Mouse (Mus musculus): ENCODE data around the gene Gm8024. TPM values are rescaled to one million over a fixed set of nuclear protein-coding genes. Genes with fewer than 3 reads are reported as not detected.
A peak's percentile ranks its signal among the peaks of the same experiment; 100 is the strongest.
"Not testable (repeated sequence)": the region's sequence is repeated elsewhere in the genome, so short reads cannot be mapped to it uniquely, and the experiment has no call there.

The Gm8024 gene
- polyA plus RNA-seq (2015; fragmentation: Nextera tagmentation; extraction: Ambion mirVana) = not detected in 2 replicates

- H3K4me3 ChIP-seq (replicated peaks; ENCODE audit: low read length); H3K4me2 ChIP-seq (ENCODE audit: low read length); H3K4me1 ChIP-seq (replicated peaks; ENCODE audit: control insufficient read depth, insufficient read depth, low read length); H3K9me3 ChIP-seq (ENCODE audit: control insufficient read depth, low read length); H3K27ac ChIP-seq (ENCODE audit: low read length); H3K36me3 ChIP-seq (ENCODE audit: control insufficient read depth, insufficient read depth); H3K27me3 ChIP-seq (replicated peaks; ENCODE audit: control insufficient read depth, insufficient read depth, low read length); H3K9ac ChIP-seq (replicated peaks; ENCODE audit: low read depth, low read length); ATAC-seq: not testable (repeated sequence)
- WGBS = 88% methylated on average over 1 of the region's 3 CpGs
Observed at GRCm38 (mm10) chr14:42524182-42524581, at the start of gene Gm8024. Gene Gm8024, minus strand, starts transcription at chr14:42524282.

- WGBS = 12% methylated on average over 21 of the region's 31 CpGs
- H3K4me1 ChIP-seq (replicated peaks; ENCODE audit: control insufficient read depth, insufficient read depth, low read length); H3K4me2 ChIP-seq (ENCODE audit: low read length); H3K27ac ChIP-seq (ENCODE audit: low read length); H3K9me3 ChIP-seq (ENCODE audit: control insufficient read depth, low read length); H3K9ac ChIP-seq (replicated peaks; ENCODE audit: low read depth, low read length); H3K4me3 ChIP-seq (replicated peaks; ENCODE audit: low read length); H3K27me3 ChIP-seq (replicated peaks; ENCODE audit: control insufficient read depth, insufficient read depth, low read length); H3K36me3 ChIP-seq (ENCODE audit: control insufficient read depth, insufficient read depth): not testable (repeated sequence)
- peak; percentile 66 for ATAC-seq
Observed at GRCm38 (mm10) chr14:42543170-42543701, 19.2 kb upstream of the Gm8024 start.

GRCm38 (mm10) chr14:42542316-42543169, 18.5 kb upstream of the Gm8024 start:
- H3K4me3 ChIP-seq (replicated peaks; ENCODE audit: low read length); H3K4me1 ChIP-seq (replicated peaks; ENCODE audit: control insufficient read depth, insufficient read depth, low read length); H3K4me2 ChIP-seq (ENCODE audit: low read length); H3K9ac ChIP-seq (replicated peaks; ENCODE audit: low read depth, low read length); H3K36me3 ChIP-seq (ENCODE audit: control insufficient read depth, insufficient read depth); H3K27ac ChIP-seq (ENCODE audit: low read length); H3K27me3 ChIP-seq (replicated peaks; ENCODE audit: control insufficient read depth, insufficient read depth, low read length); H3K9me3 ChIP-seq (ENCODE audit: control insufficient read depth, low read length): not testable (repeated sequence)
- 34% methylated on average over 15 of the region's 29 CpGs for WGBS
- ATAC-seq = peak; percentile 75

- not testable (repeated sequence) for H3K4me3 ChIP-seq (replicated peaks; ENCODE audit: low read length); H3K36me3 ChIP-seq (ENCODE audit: control insufficient read depth, insufficient read depth); ATAC-seq; H3K27me3 ChIP-seq (replicated peaks; ENCODE audit: control insufficient read depth, insufficient read depth, low read length); H3K9ac ChIP-seq (replicated peaks; ENCODE audit: low read depth, low read length); H3K4me2 ChIP-seq (ENCODE audit: low read length); H3K4me1 ChIP-seq (replicated peaks; ENCODE audit: control insufficient read depth, insufficient read depth, low read length); H3K9me3 ChIP-seq (ENCODE audit: control insufficient read depth, low read length); H3K27ac ChIP-seq (ENCODE audit: low read length)
- WGBS = 94% methylated on average over 2 of the region's 3 CpGs
Observed at GRCm38 (mm10) chr14:42502249-42502648, 21.8 kb downstream of the Gm8024 start, which contains the start of gene Gm8020. Gene Gm8020, minus strand, starts transcription at chr14:42502349.

Other genes with a start within 250 kb of the Gm8024 start
- gene Gm9611, start 226.9 kb downstream of the Gm8024 start, polyA plus RNA-seq (2015; fragmentation: Nextera tagmentation; extraction: Ambion mirVana) = not detected in 2 replicates
- gene Gm7995, start 214.1 kb downstream of the Gm8024 start, polyA plus RNA-seq (2015; fragmentation: Nextera tagmentation; extraction: Ambion mirVana) = not detected in 2 replicates
- not detected in 2 replicates for gene Gm8005, start 84.6 kb downstream of the Gm8024 start, polyA plus RNA-seq (2015; fragmentation: Nextera tagmentation; extraction: Ambion mirVana)
- not detected in 2 replicates for gene Gm8011, start 60.4 kb downstream of the Gm8024 start, polyA plus RNA-seq (2015; fragmentation: Nextera tagmentation; extraction: Ambion mirVana)
- not detected in 2 replicates for gene Gm8020, start 21.9 kb downstream of the Gm8024 start, polyA plus RNA-seq (2015; fragmentation: Nextera tagmentation; extraction: Ambion mirVana)
- gene Gm17124, start 75.6 kb upstream of the Gm8024 start, polyA plus RNA-seq (2015; fragmentation: Nextera tagmentation; extraction: Ambion mirVana) = not detected in 2 replicates
- gene Gm3633, start 117.6 kb upstream of the Gm8024 start, polyA plus RNA-seq (2015; fragmentation: Nextera tagmentation; extraction: Ambion mirVana) = not detected in 2 replicates
- gene Gm10378, start 131.7 kb upstream of the Gm8024 start, polyA plus RNA-seq (2015; fragmentation: Nextera tagmentation; extraction: Ambion mirVana) = not detected in 2 replicates
- gene Gm3015, start 244.5 kb upstream of the Gm8024 start, polyA plus RNA-seq (2015; fragmentation: Nextera tagmentation; extraction: Ambion mirVana) = not detected in 2 replicates